Mouse (Mus musculus) thymus, adult 2 months (tissue): Measurements from ENCODE around the gene Parp16.

ENCODE experiments used
- CTCF ChIP-seq: fragments of 200-500 bp; IDR thresholded peaks from 2 replicates; pipeline ENCODE4 v1.5.1; 2012; ENCODE audit warnings: mild to moderate bottlenecking, control low read depth, low read length, moderate library complexity, borderline replicate concordance; ENCODE audit not compliant: control insufficient read depth, poor library complexity, insufficient read depth; ENCODE audit errors: extremely low read depth
- POLR2A ChIP-seq: fragments of 200-500 bp; IDR thresholded peaks from 2 replicates; pipeline ENCODE4 v1.6.1; 2012; ENCODE audit warnings: mild to moderate bottlenecking, low read length, control low read depth, moderate library complexity; ENCODE audit not compliant: control insufficient read depth, poor library complexity, insufficient read depth; ENCODE audit errors: extremely low read depth

- TF ChIP-seq POLR2A (no peak), CTCF (no peak)
Observed at GRCm38 (mm10) chr9:65216972-65217371, 21.8 kb downstream of the Parp16 start.
